In genomic region chr11:11833100-11833499, GRCm38 (mm10) we compare ENCODE assay signal across 11 mouse cellular contexts. TPM values are rescaled to one million over a fixed set of nuclear protein-coding genes. Genes with fewer than 3 reads are reported as not detected.
A peak's percentile ranks its signal among the peaks of the same experiment; 100 is the strongest.
DNase-seq lines count a peak whose midpoint lies in the region; ATAC-seq lines count a peak whose summit lies in the region.
"Had no signal": no experiment of that assay in that cellular context is flagged by ENCODE, and none has a peak within 500 bp of the region (broad histone marks: within the 10 kb centered on the region; RNA-seq: fewer than 3 reads in every experiment).

No protein-coding gene starts in this region.

- peak overlapping the region; percentile 89 to 96 for H3K27ac ChIP-seq in heart, embryonic 14.5 days (replicated peaks in 1 of 2; ENCODE audit: control insufficient read depth in 1 of 2, insufficient read depth in 1 of 2, low read depth in 2 of 2, low read length in 2 of 2)
- H3K27ac ChIP-seq in midbrain, embryonic 10.5 days (replicated peaks) = peak overlapping the region; percentile 84
- no peak overlapping the region for H3K27ac ChIP-seq in midbrain, embryonic 15.5 days
- H3K27ac ChIP-seq in intestine, embryonic 15.5 days = peak overlapping the region; percentile 88
- peak overlapping the region; percentile 91 for H3K27ac ChIP-seq in stomach, embryonic 16.5 days (ENCODE audit: low read length)

- H3K36me3 ChIP-seq in heart, embryonic 14.5 days (ENCODE audit: control insufficient read depth, insufficient read depth, low read length) = no peaks in the 10 kb centered on the region
- no peaks in the 10 kb centered on the region for H3K36me3 ChIP-seq in midbrain, embryonic 10.5 days
- H3K36me3 ChIP-seq in midbrain, embryonic 15.5 days (replicated peaks) = no peaks in the 10 kb centered on the region
- no peaks in the 10 kb centered on the region for H3K36me3 ChIP-seq in intestine, embryonic 15.5 days
- no peaks in the 10 kb centered on the region for H3K36me3 ChIP-seq in stomach, embryonic 16.5 days (ENCODE audit: control insufficient read depth, insufficient read depth, low read length)
- H3K36me3 ChIP-seq: neural tube, embryonic 12.5 days had no signal

- no peaks in the 10 kb centered on the region for H3K9me3 ChIP-seq in heart, embryonic 14.5 days (ENCODE audit: control insufficient read depth, low read length)
- H3K9me3 ChIP-seq in midbrain, embryonic 10.5 days (replicated peaks) = no peaks in the 10 kb centered on the region
- H3K9me3 ChIP-seq in midbrain, embryonic 15.5 days = no peaks in the 10 kb centered on the region
- no peaks in the 10 kb centered on the region for H3K9me3 ChIP-seq in intestine, embryonic 15.5 days
- no peaks in the 10 kb centered on the region for H3K9me3 ChIP-seq in stomach, embryonic 16.5 days (replicated peaks; ENCODE audit: control insufficient read depth, low read length)
- H3K9me3 ChIP-seq: neural tube, embryonic 12.5 days had no signal

- no peak overlapping the region for H3K4me3 ChIP-seq in heart, embryonic 14.5 days (ENCODE audit: control insufficient read depth in 1 of 2, insufficient read depth in 1 of 2, low read depth in 1 of 2, low read length in 2 of 2)
- H3K4me3 ChIP-seq in midbrain, embryonic 10.5 days = no peak overlapping the region
- no peak overlapping the region for H3K4me3 ChIP-seq in midbrain, embryonic 15.5 days
- H3K4me3 ChIP-seq in intestine, embryonic 15.5 days (replicated peaks) = no peak overlapping the region
- H3K4me3 ChIP-seq in stomach, embryonic 16.5 days (replicated peaks; ENCODE audit: low read length) = no peak overlapping the region
- H3K4me3 ChIP-seq: neural tube, embryonic 12.5 days had no signal

- intact Hi-C loops in heart, postnatal 25 days (cut with DNase I) = no loop called here

- H3K27me3 ChIP-seq in heart, embryonic 14.5 days (ENCODE audit: control insufficient read depth, insufficient read depth, low read length) = no peaks in the 10 kb centered on the region
- H3K27me3 ChIP-seq in midbrain, embryonic 10.5 days (ENCODE audit: low read depth, poor library complexity, severe bottlenecking) = no peaks in the 10 kb centered on the region; the same call in none of the 2 replicates
- H3K27me3 ChIP-seq in midbrain, embryonic 15.5 days (replicated peaks) = no peaks in the 10 kb centered on the region
- no peaks in the 10 kb centered on the region for H3K27me3 ChIP-seq in intestine, embryonic 15.5 days (replicated peaks)
- H3K27me3 ChIP-seq in stomach, embryonic 16.5 days (ENCODE audit: control insufficient read depth, insufficient read depth, low read length) = no peaks in the 10 kb centered on the region
- H3K27me3 ChIP-seq: neural tube, embryonic 12.5 days had no signal

- peaks cover 46 to 80% of the 10 kb centered on the region in 2 experiments for H3K4me1 ChIP-seq in heart, embryonic 14.5 days (ENCODE audit: control insufficient read depth in 2 of 2, insufficient read depth in 2 of 2, low read length in 2 of 2)
- peaks cover 79% of the 10 kb centered on the region for H3K4me1 ChIP-seq in midbrain, embryonic 10.5 days
- peaks cover 20% of the 10 kb centered on the region; the same call in 1 of the 2 replicates for H3K4me1 ChIP-seq in midbrain, embryonic 15.5 days
- peaks cover 63% of the 10 kb centered on the region for H3K4me1 ChIP-seq in intestine, embryonic 15.5 days (replicated peaks)
- peaks cover 50% of the 10 kb centered on the region for H3K4me1 ChIP-seq in stomach, embryonic 16.5 days (ENCODE audit: control insufficient read depth, insufficient read depth, low read length)

- H3K9ac ChIP-seq in heart, embryonic 14.5 days (ENCODE audit: low read length) = peak overlapping the region; percentile 63
- H3K9ac ChIP-seq in midbrain, embryonic 15.5 days = no peak overlapping the region
- no peak overlapping the region for H3K9ac ChIP-seq in intestine, embryonic 15.5 days
- no peak overlapping the region for H3K9ac ChIP-seq in stomach, embryonic 16.5 days (ENCODE audit: low read length)
- H3K9ac ChIP-seq: neural tube, embryonic 12.5 days had no signal

- 46% methylated on average over 8 of the region's 8 CpGs for WGBS in heart, embryonic 14.5 days
- WGBS in midbrain, embryonic 10.5 days = 44% methylated on average over 8 of the region's 8 CpGs
- WGBS in midbrain, embryonic 15.5 days = 56% methylated on average over 8 of the region's 8 CpGs
- 38% methylated on average over 8 of the region's 8 CpGs for WGBS in intestine, embryonic 15.5 days
- 26% methylated on average over 8 of the region's 8 CpGs for WGBS in stomach, embryonic 16.5 days

- ATAC-seq in heart, embryonic 14.5 days (ENCODE audit: insufficient number of reproducible peaks, insufficient read depth, low FRiP score, low read depth) = no peak
- no peak for ATAC-seq in midbrain, embryonic 15.5 days (replicated peaks)
- no peak for ATAC-seq in intestine, embryonic 15.5 days
- no peak for ATAC-seq in stomach, embryonic 16.5 days (ENCODE audit: insufficient read depth, low FRiP score)

- no peak overlapping the region for H3K4me2 ChIP-seq in heart, embryonic 14.5 days (ENCODE audit: low read length)
- no peak overlapping the region for H3K4me2 ChIP-seq in midbrain, embryonic 15.5 days
- H3K4me2 ChIP-seq in intestine, embryonic 15.5 days (replicated peaks) = no peak overlapping the region
- no peak overlapping the region for H3K4me2 ChIP-seq in stomach, embryonic 16.5 days (ENCODE audit: low read depth, low read length)
- H3K4me2 ChIP-seq: neural tube, embryonic 12.5 days had no signal

- DNase-seq in heart, postnatal 25 days (ENCODE audit: low spot score) = no peak
- no peak for DNase-seq in midbrain, embryonic 10.5 days (ENCODE audit: low spot score)
- DNase-seq in urinary bladder, postnatal 25 days (ENCODE audit: low spot score) = no peak
- DNase-seq in layer of hippocampus, adult 9-10 months (ENCODE audit: low spot score) = no peak
- DNase-seq: cerebellum, adult 9-11 months; left cerebral cortex, postnatal 4 days had no signal

RNA-seq across cellular contexts. Expression of gene Fignl1, which starts 24.3 kb away (rescaled TPM):
- polyA plus RNA-seq in heart, embryonic 14.5 days (2014; fragmentation: Nextera tagmentation; extraction: Ambion mirVana) = 49.6 and 53.8 TPM in 2 replicates
- total RNA-seq in heart, postnatal 25 days (2021) = under 1 TPM; 0.59 to 0.60 TPM
- 103 and 112 TPM in 2 replicates for polyA plus RNA-seq in midbrain, embryonic 10.5 days (2016; fragmentation: Nextera tagmentation; extraction: Ambion mirVana)
- polyA plus RNA-seq in midbrain, embryonic 15.5 days (2015; fragmentation: Nextera tagmentation; extraction: Ambion mirVana) = 9.8 and 12.5 TPM in 2 replicates
- 46.9 and 52.8 TPM in 2 replicates for polyA plus RNA-seq in intestine, embryonic 15.5 days (2015; fragmentation: Nextera tagmentation; extraction: Ambion mirVana)
- 47.3 and 50.1 TPM in 2 replicates for polyA plus RNA-seq in stomach, embryonic 16.5 days (2015; fragmentation: Nextera tagmentation; extraction: Ambion mirVana)
